Mouse (Mus musculus) kidney, embryonic 14.5 days (tissue): ENCODE data around the gene Traf2. TPM values are rescaled to one million over a fixed set of nuclear protein-coding genes. Genes with fewer than 3 reads are reported as not detected.

Experiments
- ATAC-seq: fragments of 200-750 bp; cut with Nextera tagmentation; 2 replicates; pipeline ENCODE4 v1.8.0; 2017; ENCODE audit warnings: moderate number of reproducible peaks, mild to moderate bottlenecking, moderate TSS enrichment, moderate library complexity; ENCODE audit not compliant: low FRiP score, low TSS enrichment
- H3K27ac ChIP-seq: fragments of 300-500 bp; sonication (generic); 2 replicates; pipeline ENCODE4 v1.5.1; 2014; ENCODE audit warnings: low read depth, mild to moderate bottlenecking, low read length, moderate library complexity, mixed read lengths
- H3K27me3 ChIP-seq: fragments of 300-500 bp; sonication (generic); 2 replicates; pipeline ENCODE4 v1.6.1; 2014; ENCODE audit warnings: mild to moderate bottlenecking, low read length; ENCODE audit not compliant: control insufficient read depth, insufficient read depth
- H3K36me3 ChIP-seq: fragments of 300-500 bp; sonication (generic); 2 replicates; pipeline ENCODE4 v1.6.1; 2014; ENCODE audit warnings: low read length, mixed read lengths; ENCODE audit not compliant: control insufficient read depth, insufficient read depth
- H3K4me1 ChIP-seq: fragments of 300-500 bp; sonication (generic); 2 replicates; pipeline ENCODE4 v1.6.1; 2014; ENCODE audit warnings: low read length, mixed read lengths; ENCODE audit not compliant: control insufficient read depth, insufficient read depth
- H3K4me2 ChIP-seq: fragments of 300-500 bp; sonication (generic); replicated peaks from 2 replicates; pipeline ENCODE4 v1.6.1; 2014; ENCODE audit warnings: low read depth, mild to moderate bottlenecking, low read length
- H3K4me3 ChIP-seq: fragments of 300-500 bp; sonication (generic); 2 replicates; pipeline ENCODE4 v1.5.1; 2014; ENCODE audit warnings: mild to moderate bottlenecking, low read length
- H3K9ac ChIP-seq: fragments of 300-500 bp; sonication (generic); 2 replicates; pipeline ENCODE4 v1.6.1; 2014; ENCODE audit warnings: low read depth, mild to moderate bottlenecking, low read length, moderate library complexity
- H3K9me3 ChIP-seq: fragments of 300-500 bp; sonication (generic); 2 replicates; pipeline ENCODE4 v1.6.1; 2016; ENCODE audit warnings: low read length; ENCODE audit not compliant: control insufficient read depth
- WGBS: fragments of 180-500 bp; shearing (Covaris S2); extraction: QIAGEN DNeasy Blood & Tissue Kit; methylation state at CpG from one replicate; pipeline ENCODE4 v1.1.7; 2014; 5-methylcytosine and 5-hydroxymethylcytosine counted together
- polyA plus RNA-seq: library from polyadenylated mRNA; unstranded; fragments of >200 nt; fragmentation: Nextera tagmentation; extraction: Ambion mirVana; gene quantifications from 2 replicates; pipeline ENCODE4 v1.2.1, GENCODE M21; 2014

The Traf2 gene
- polyA plus RNA-seq, result 30.2 and 34.0 TPM in 2 replicates

GRCm38 (mm10) chr2:25546811-25547491, at the start of gene Traf2:
Traf2 (minus strand) TSS chr2:25546940.
- H3K9me3 ChIP-seq, result no peaks in the 10 kb centered on the region
- peak within 1 kb of the TSS; percentile 64 for H3K27ac ChIP-seq
- H3K4me1 ChIP-seq, result peaks cover 10% of the 10 kb centered on the region
- peak within 1 kb of the TSS; percentile 73 for H3K4me3 ChIP-seq
- H3K4me2 ChIP-seq, result peak within 1 kb of the TSS; percentile 65
- 4% methylated on average over 47 of the region's 48 CpGs for WGBS
- no peaks in the 10 kb centered on the region for H3K27me3 ChIP-seq
- H3K9ac ChIP-seq, result peak within 1 kb of the TSS; percentile 80
- peak; percentile 99 for ATAC-seq
- no peaks in the 10 kb centered on the region for H3K36me3 ChIP-seq

DNA sequence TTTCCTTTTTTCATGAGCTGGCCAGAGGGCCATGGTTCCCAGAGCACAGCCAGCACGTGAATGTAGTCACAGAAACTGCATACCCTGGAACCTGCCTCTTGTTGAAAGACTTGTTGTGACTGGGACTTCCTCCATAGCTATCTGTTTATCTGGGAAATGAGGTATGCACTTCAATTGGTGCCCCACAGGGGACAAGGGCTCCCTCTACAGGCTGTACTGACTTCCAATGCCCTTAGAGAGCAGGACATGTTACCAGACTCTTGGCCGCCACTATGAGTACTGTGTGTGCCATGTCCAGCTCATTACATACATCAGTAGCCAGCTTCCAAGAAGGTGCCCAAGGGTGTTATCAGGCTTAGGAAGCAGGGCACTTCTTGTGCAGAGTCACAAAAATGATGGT, 45.1 kb upstream of the Traf2 start:
- H3K27ac ChIP-seq, result no peak overlapping the region
- ATAC-seq, result no peak
- H3K9ac ChIP-seq, result no peak overlapping the region

DNA sequence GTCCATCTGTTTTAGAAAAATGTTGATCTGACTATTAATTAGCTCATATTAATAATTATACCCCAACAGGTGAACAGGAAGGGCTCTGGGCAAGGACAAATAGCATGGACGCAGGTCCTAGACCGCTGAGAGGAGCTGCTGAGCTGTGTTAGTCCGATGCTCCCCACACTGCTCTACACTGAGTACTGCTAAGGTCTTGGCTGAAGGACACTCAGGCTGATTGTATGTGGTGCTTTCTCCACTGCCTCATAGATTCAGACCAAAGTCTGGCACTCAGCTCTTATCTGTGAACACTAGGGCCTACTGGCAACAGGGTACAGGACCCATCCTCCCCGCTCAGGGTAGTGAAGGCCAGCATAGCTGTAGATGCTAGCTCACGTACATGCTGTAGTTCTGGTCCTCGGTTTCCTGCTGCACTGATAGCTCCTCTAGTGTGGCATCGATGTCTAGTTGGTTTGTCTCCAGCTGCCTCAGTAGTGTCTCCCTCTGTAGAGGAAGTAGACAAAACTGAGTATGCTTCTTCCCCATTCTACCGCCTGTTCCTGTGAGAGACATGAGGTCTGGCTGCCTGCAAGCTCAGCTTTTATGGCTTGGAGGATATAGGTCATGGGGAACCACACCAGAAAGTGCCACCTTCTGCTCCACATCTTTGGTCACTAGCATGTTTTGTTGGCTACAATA, 41.6 kb upstream of the Traf2 start:
- Histone ChIP-seq H3K27me3 (no peaks in the 10 kb centered on the region), H3K9ac (no peak overlapping the region), H3K36me3 (peaks cover 90% of the 10 kb centered on the region)

More for the DNA sequence above, 45.1 kb upstream of the Traf2 start:
- peaks cover 85% of the 10 kb centered on the region for H3K36me3 ChIP-seq
- H3K4me2 ChIP-seq, result no peak overlapping the region
- H3K4me1 ChIP-seq, result no peaks in the 10 kb centered on the region
- no peaks in the 10 kb centered on the region for H3K27me3 ChIP-seq
- no peak overlapping the region for H3K4me3 ChIP-seq
- H3K9me3 ChIP-seq, result no peaks in the 10 kb centered on the region
- WGBS, result 89% methylated on average over 2 of the region's 2 CpGs

DNA sequence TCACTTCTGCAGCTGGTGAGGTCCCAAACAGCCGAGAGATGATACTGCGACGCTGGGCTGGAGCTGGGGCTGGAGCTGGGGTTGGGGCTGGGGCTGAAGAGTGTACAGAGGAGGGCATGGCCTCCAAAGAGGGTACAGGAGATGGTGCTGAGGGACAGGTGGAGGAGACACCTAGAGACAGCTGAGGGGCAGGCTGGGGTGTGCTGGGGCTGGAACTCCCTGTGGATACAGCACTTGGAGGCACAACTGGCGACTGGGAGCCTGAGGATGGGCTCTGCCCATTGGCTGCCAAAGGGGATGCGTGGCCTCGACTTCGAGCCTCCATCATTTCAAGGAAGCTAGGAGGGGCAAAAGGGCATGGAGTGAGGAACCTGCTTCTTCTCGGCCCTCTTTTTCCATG, 40.5 kb upstream of the Traf2 start:
- WGBS, result 88% methylated on average over 8 of the region's 8 CpGs
- no peak for ATAC-seq
- Histone ChIP-seq H3K27ac (no peak overlapping the region), H3K36me3 (peaks cover 84% of the 10 kb centered on the region), H3K4me2 (no peak overlapping the region), H3K4me3 (no peak overlapping the region), H3K4me1 (peaks cover 6% of the 10 kb centered on the region), H3K9me3 (no peaks in the 10 kb centered on the region), H3K9ac (no peak overlapping the region), H3K27me3 (no peaks in the 10 kb centered on the region)

More for the DNA sequence above, 41.6 kb upstream of the Traf2 start:
- H3K4me2 ChIP-seq, result no peak overlapping the region
- no peak overlapping the region for H3K4me3 ChIP-seq
- WGBS, result 94% methylated on average over 8 of the region's 8 CpGs
- H3K4me1 ChIP-seq, result no peaks in the 10 kb centered on the region
- no peak for ATAC-seq
- H3K27ac ChIP-seq, result no peak overlapping the region
- no peaks in the 10 kb centered on the region for H3K9me3 ChIP-seq

DNA sequence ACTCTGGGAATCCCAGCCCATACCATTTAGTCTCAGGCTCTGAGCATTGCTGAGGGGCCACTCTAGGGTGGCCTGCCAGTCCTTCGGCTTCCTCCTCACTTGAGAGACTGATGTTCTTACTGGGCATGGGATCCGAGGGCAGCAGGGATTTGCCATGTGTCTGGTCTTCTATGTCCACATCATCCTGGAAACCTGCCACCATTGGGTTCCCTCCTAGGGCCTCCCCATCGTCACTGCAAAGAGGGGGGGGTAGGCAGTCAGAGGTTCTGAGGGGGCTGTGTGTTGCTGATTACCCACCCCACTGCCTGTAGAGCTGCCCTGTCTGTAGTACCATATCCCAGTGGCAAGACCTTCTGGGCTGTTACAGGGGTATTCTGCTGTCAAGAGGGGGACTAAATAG, 38.9 kb upstream of the Traf2 start:
- H3K9ac ChIP-seq, result no peak overlapping the region
- peaks cover 13% of the 10 kb centered on the region for H3K4me1 ChIP-seq
- WGBS, result 94% methylated on average over 3 of the region's 3 CpGs
- H3K27me3 ChIP-seq, result peaks cover 6% of the 10 kb centered on the region
- peaks cover 68% of the 10 kb centered on the region for H3K36me3 ChIP-seq
- no peak for ATAC-seq
- no peak overlapping the region for H3K4me3 ChIP-seq
- H3K9me3 ChIP-seq, result no peaks in the 10 kb centered on the region
- H3K4me2 ChIP-seq, result no peak overlapping the region
- no peak overlapping the region for H3K27ac ChIP-seq

GRCm38 (mm10) chr2:25584856-25585255, 38.1 kb upstream of the Traf2 start:
- Histone ChIP-seq H3K4me2 (no peak overlapping the region), H3K9ac (no peak overlapping the region), H3K36me3 (peaks cover 64% of the 10 kb centered on the region), H3K27ac (no peak overlapping the region), H3K9me3 (no peaks in the 10 kb centered on the region), H3K4me3 (no peak overlapping the region), H3K27me3 (peaks cover 14% of the 10 kb centered on the region), H3K4me1 (peaks cover 15% of the 10 kb centered on the region)
- 91% methylated on average over 4 of the region's 4 CpGs for WGBS
- no peak for ATAC-seq

DNA sequence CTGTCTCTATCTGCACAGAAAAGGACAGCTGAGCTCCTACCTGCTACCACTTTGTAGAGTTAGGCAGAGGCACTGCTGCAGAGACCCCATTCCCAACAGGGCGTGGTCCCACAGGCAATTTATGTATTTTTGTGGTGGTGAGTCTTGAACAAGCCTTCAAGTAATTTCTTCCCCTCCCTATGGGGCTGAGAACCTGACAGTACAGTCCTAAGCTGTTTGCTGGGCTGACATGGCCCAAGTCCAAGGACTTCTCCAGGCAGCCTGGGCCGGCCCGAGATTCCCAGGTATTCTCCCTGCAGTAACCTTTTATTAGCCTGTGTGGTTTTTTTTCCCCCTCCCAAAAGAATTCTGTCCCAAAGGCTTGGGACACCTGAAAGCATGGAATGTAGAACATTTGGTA, 37.4 kb upstream of the Traf2 start:
- H3K9ac ChIP-seq, result no peak overlapping the region
- H3K27ac ChIP-seq, result no peak overlapping the region
- no peak overlapping the region for H3K4me2 ChIP-seq
- peaks cover 22% of the 10 kb centered on the region for H3K4me1 ChIP-seq
- no peak overlapping the region for H3K4me3 ChIP-seq
- WGBS, result 91% methylated on average over 3 of the region's 3 CpGs
- no peak for ATAC-seq
- H3K27me3 ChIP-seq, result peaks cover 21% of the 10 kb centered on the region
- no peaks in the 10 kb centered on the region for H3K9me3 ChIP-seq
- peaks cover 57% of the 10 kb centered on the region for H3K36me3 ChIP-seq

DNA sequence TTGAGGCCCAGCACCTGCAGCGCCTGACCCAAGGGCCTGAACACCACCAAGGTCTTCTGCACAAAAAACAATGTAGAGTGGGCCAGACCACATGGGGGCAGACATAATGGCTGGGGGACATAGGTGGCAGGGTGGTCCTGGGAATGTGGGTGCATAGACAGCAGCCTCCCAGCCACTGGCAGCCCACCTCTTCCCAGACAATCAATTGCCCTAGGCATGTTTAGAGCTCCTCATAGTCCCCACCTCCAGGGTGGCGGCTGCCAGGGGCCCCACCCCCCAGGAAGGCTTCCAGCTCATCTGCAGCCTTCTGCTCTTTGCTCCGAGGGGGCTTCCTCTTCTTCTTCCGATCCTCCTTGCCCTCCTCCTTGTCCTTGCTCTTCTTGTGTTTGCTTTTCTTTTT, 36.8 kb upstream of the Traf2 start:
- 60% methylated on average over 4 of the region's 4 CpGs for WGBS
- Histone ChIP-seq H3K9ac (no peak overlapping the region), H3K36me3 (peaks cover 55% of the 10 kb centered on the region), H3K4me1 (peaks cover 22% of the 10 kb centered on the region), H3K27me3 (peaks cover 26% of the 10 kb centered on the region), H3K4me3 (no peak overlapping the region), H3K9me3 (no peaks in the 10 kb centered on the region), H3K27ac (no peak overlapping the region), H3K4me2 (no peak overlapping the region)
- ATAC-seq, result no peak

DNA sequence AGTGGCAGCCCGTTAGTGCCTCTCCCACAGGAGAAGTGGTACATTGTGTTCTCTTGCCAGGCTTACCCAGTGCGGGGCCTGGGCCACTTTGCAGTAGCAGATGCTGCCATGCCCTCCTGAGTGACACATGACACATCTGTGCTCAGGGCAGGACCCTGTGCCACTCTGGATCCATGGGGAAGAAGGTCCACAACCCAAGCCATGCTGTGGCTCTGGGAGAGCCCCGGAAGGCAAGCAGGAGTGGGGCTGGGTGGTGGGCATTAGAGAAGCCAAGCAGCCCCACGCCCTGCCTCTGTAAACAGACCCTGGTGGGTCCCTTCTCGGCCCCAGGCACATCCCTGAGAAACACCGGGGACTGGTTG, 36.4 kb upstream of the Traf2 start:
- H3K4me1 ChIP-seq, result peaks cover 26% of the 10 kb centered on the region
- H3K27me3 ChIP-seq, result peaks cover 31% of the 10 kb centered on the region
- 81% methylated on average over 6 of the region's 6 CpGs for WGBS
- H3K9me3 ChIP-seq, result no peaks in the 10 kb centered on the region
- no peak overlapping the region for H3K27ac ChIP-seq
- peaks cover 51% of the 10 kb centered on the region for H3K36me3 ChIP-seq
- H3K4me3 ChIP-seq, result no peak overlapping the region
- no peak for ATAC-seq
- no peak overlapping the region for H3K4me2 ChIP-seq
- no peak overlapping the region for H3K9ac ChIP-seq
